12 mouse cellular contexts compared by ENCODE assay signal in the genomic region with DNA sequence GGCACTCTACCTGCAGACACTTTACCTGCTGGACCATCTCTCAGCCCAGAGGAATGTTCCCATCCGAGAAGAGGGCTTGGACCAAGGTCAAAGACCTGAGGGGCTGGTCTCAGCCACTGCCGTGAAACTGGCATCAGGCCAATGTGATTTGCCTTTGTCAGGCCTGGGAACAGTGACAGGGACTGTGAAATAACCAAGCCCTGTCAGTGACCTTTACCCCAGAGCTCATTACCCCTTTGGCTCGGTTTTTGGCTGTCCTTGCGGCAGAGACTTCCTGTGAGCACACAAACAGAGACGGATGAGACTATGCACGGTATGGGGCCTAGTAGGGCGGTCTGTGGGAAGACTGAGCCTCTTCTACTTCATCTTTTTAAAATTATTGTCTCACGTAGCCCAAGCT. TPM values are rescaled to one million over a fixed set of nuclear protein-coding genes. Genes with fewer than 3 reads are reported as not detected.
A peak's percentile ranks its signal among the peaks of the same experiment; 100 is the strongest.
DNase-seq lines count a peak whose midpoint lies in the region; ATAC-seq and TF ChIP-seq lines count a peak whose summit lies in the region.
"Had no signal": no experiment of that assay in that cellular context is flagged by ENCODE, and none has a peak within 500 bp of the region (broad histone marks: within the 10 kb centered on the region; RNA-seq: fewer than 3 reads in every experiment).

No protein-coding gene starts in this region.

- H3K27ac ChIP-seq in hindbrain, embryonic 10.5 days, result peak overlapping the region; percentile 40; the same call in 1 of the 2 replicates
- no peak overlapping the region for H3K27ac ChIP-seq in hindbrain, postnatal 0 days
- H3K27ac ChIP-seq in bone marrow macrophage, adult 2 months (ENCODE audit: insufficient read depth, low read depth, low read length), result peak overlapping the region; percentile 90
- H3K27ac ChIP-seq: forebrain, embryonic 12.5 days; neural tube, embryonic 13.5 days had no signal

- no peak for TF ChIP-seq CTCF in hindbrain, postnatal 0 days (IDR thresholded peaks at IDR 0.05; ENCODE audit: low read depth)
- no peak for TF ChIP-seq CTCF in bone marrow macrophage, adult 2 months (IDR thresholded peaks at IDR 0.05; ENCODE audit: low read depth, low read length)

- DNase-seq in hindbrain, embryonic 10.5 days (ENCODE audit: low spot score), result no peak
- no peak for DNase-seq in hindbrain, postnatal 0 days (ENCODE audit: low spot score)
- DNase-seq in kidney, postnatal 25 days, result peak; percentile 58 to 80
- no peak for DNase-seq in left cerebral cortex, postnatal 14 days (ENCODE audit: low spot score in 2 of 2)
- no peak for DNase-seq in cerebellum, adult 8-10 months
- DNase-seq in gastrocnemius, postnatal 25 days, result no peak
- DNase-seq: thymus, adult 2 months had no signal

- no peak for TF ChIP-seq POLR2A in bone marrow macrophage, adult 2 months (IDR thresholded peaks at IDR 0.05; ENCODE audit: borderline replicate concordance, low read depth, low read length)

- H3K27me3 ChIP-seq in hindbrain, embryonic 10.5 days (ENCODE audit: insufficient read depth, poor library complexity, severe bottlenecking), result no peaks in the 10 kb centered on the region
- H3K27me3 ChIP-seq in hindbrain, postnatal 0 days (ENCODE audit: insufficient read depth, low read length), result no peaks in the 10 kb centered on the region
- H3K27me3 ChIP-seq: forebrain, embryonic 12.5 days; neural tube, embryonic 13.5 days had no signal

- H3K36me3 ChIP-seq in hindbrain, embryonic 10.5 days, result no peaks in the 10 kb centered on the region
- no peaks in the 10 kb centered on the region for H3K36me3 ChIP-seq in hindbrain, postnatal 0 days (ENCODE audit: insufficient read depth, low read length)
- H3K36me3 ChIP-seq: forebrain, embryonic 12.5 days; neural tube, embryonic 13.5 days had no signal

- no peak overlapping the region for H3K9ac ChIP-seq in hindbrain, postnatal 0 days (replicated peaks; ENCODE audit: low read length)
- H3K9ac ChIP-seq: forebrain, embryonic 12.5 days; neural tube, embryonic 13.5 days had no signal

- peaks cover 5% of the 10 kb centered on the region for H3K9me3 ChIP-seq in hindbrain, embryonic 10.5 days
- no peaks in the 10 kb centered on the region for H3K9me3 ChIP-seq in hindbrain, postnatal 0 days (ENCODE audit: low read length)
- H3K9me3 ChIP-seq: neural tube, embryonic 13.5 days had no signal

- peaks cover 8% of the 10 kb centered on the region; the same call in 1 of the 2 replicates for H3K4me1 ChIP-seq in hindbrain, embryonic 10.5 days (replicated peaks)
- H3K4me1 ChIP-seq in hindbrain, postnatal 0 days (ENCODE audit: insufficient read depth, low read length), result no peaks in the 10 kb centered on the region
- H3K4me1 ChIP-seq in bone marrow macrophage, adult 2 months (ENCODE audit: control insufficient read depth, insufficient read depth, low read length), result peaks cover 34% of the 10 kb centered on the region
- H3K4me1 ChIP-seq: forebrain, embryonic 12.5 days; neural tube, embryonic 13.5 days had no signal

- no peak overlapping the region for H3K4me2 ChIP-seq in hindbrain, postnatal 0 days (ENCODE audit: low read depth, low read length)
- H3K4me2 ChIP-seq: forebrain, embryonic 12.5 days; neural tube, embryonic 13.5 days had no signal

- no peak for ATAC-seq in hindbrain, postnatal 0 days
- peak; percentile 80 for ATAC-seq in megakaryocyte, adult 5-6 weeks (ENCODE audit: poor library complexity, severe bottlenecking)

- 69% methylated on average over 8 of the region's 8 CpGs for WGBS in hindbrain, embryonic 10.5 days
- WGBS in hindbrain, postnatal 0 days, result 51% methylated on average over 8 of the region's 8 CpGs

- no peak overlapping the region for H3K4me3 ChIP-seq in hindbrain, embryonic 10.5 days
- H3K4me3 ChIP-seq in hindbrain, postnatal 0 days (ENCODE audit: low read length), result no peak overlapping the region
- H3K4me3 ChIP-seq in bone marrow macrophage, adult 2 months (ENCODE audit: insufficient read depth, low read length), result no peak overlapping the region
- H3K4me3 ChIP-seq: forebrain, embryonic 12.5 days; neural tube, embryonic 13.5 days had no signal

- intact Hi-C loops in left cerebral cortex, postnatal 14 days (cut with DNase I), result no loop called here

RNA-seq across cellular contexts. Expression of a gene that starts 19.1 kb away (rescaled TPM):
- polyA plus RNA-seq in hindbrain, embryonic 10.5 days (2016; fragmentation: Nextera tagmentation; extraction: Ambion mirVana), result 0.12 TPM in 1 of 2 replicates, not detected in the other
- 0.16 TPM in 1 of 2 replicates, not detected in the other for total RNA-seq in hindbrain, postnatal 0 days (2014; rRNA removed)
- polyA plus RNA-seq in hindbrain, postnatal 0 days (2015; fragmentation: Nextera tagmentation; extraction: Ambion mirVana), result 0.16 and 0.24 TPM in 2 replicates
- not detected in 2 replicates for polyA plus RNA-seq in bone marrow macrophage, adult 2 months (2012; ENCODE audit: insufficient read depth, insufficient read length, missing spikeins)
- not detected in 2 replicates for total RNA-seq in megakaryocyte, adult 5-6 weeks (2015)
- total RNA-seq in megakaryocyte, adult 5-6 weeks (2017), result not detected in 2 replicates
- under 1 TPM; 0.25 to 0.53 TPM for total RNA-seq in left cerebral cortex, postnatal 14 days (2021)
- not detected for total RNA-seq in gastrocnemius, postnatal 25 days (2021)
- polyA plus RNA-seq: forebrain, embryonic 12.5 days had no signal

RNA-seq across cellular contexts. Expression of a gene that starts 19.2 kb away (rescaled TPM):
- not detected in 2 replicates for polyA plus RNA-seq in hindbrain, embryonic 10.5 days (2016; fragmentation: Nextera tagmentation; extraction: Ambion mirVana)
- not detected in 2 replicates for total RNA-seq in hindbrain, postnatal 0 days (2014; rRNA removed)
- polyA plus RNA-seq in hindbrain, postnatal 0 days (2015; fragmentation: Nextera tagmentation; extraction: Ambion mirVana), result not detected in 2 replicates
- polyA plus RNA-seq in bone marrow macrophage, adult 2 months (2012; ENCODE audit: insufficient read depth, insufficient read length, missing spikeins), result not detected in 2 replicates
- not detected in 2 replicates for total RNA-seq in megakaryocyte, adult 5-6 weeks (2015)
- not detected in 2 replicates for total RNA-seq in megakaryocyte, adult 5-6 weeks (2017)
- not detected for total RNA-seq in left cerebral cortex, postnatal 14 days (2021)
- total RNA-seq in gastrocnemius, postnatal 25 days (2021), result not detected
- total RNA-seq: left cerebral cortex, postnatal 10 days had no signal
- polyA plus RNA-seq: forebrain, embryonic 12.5 days; neural tube, embryonic 13.5 days had no signal

RNA-seq across cellular contexts. Expression of a gene that starts 47.7 kb away (rescaled TPM):
- polyA plus RNA-seq in hindbrain, embryonic 10.5 days (2016; fragmentation: Nextera tagmentation; extraction: Ambion mirVana), result 270 and 478 TPM in 2 replicates
- total RNA-seq in hindbrain, postnatal 0 days (2014; rRNA removed), result 15.1 and 17.2 TPM in 2 replicates
- 203 and 213 TPM in 2 replicates for polyA plus RNA-seq in hindbrain, postnatal 0 days (2015; fragmentation: Nextera tagmentation; extraction: Ambion mirVana)
- polyA plus RNA-seq in bone marrow macrophage, adult 2 months (2012; ENCODE audit: insufficient read depth, insufficient read length, missing spikeins), result 189 and 191 TPM in 2 replicates
- total RNA-seq in megakaryocyte, adult 5-6 weeks (2015), result 150 and 167 TPM in 2 replicates
- total RNA-seq in megakaryocyte, adult 5-6 weeks (2017), result 156 and 194 TPM in 2 replicates
- total RNA-seq in left cerebral cortex, postnatal 14 days (2021), result 100 to 1,000 TPM; 146 to 149 TPM
- 10 to 100 TPM; 84.0 to 88.2 TPM for total RNA-seq in gastrocnemius, postnatal 25 days (2021)

Comparison
In these comparisons a context has a peak if more than half of its experiments do, and no peak if none do; other contexts are left out.
1. DNase-seq: peak in kidney, postnatal 25 days (2 of 2); none in hindbrain, embryonic 10.5 days (single experiment), hindbrain, postnatal 0 days (single experiment), left cerebral cortex, postnatal 14 days (0 of 2), cerebellum, adult 8-10 months (single experiment) and gastrocnemius, postnatal 25 days (single experiment).